Mouse (Mus musculus): ENCODE measurements around the gene C2cd4a.

DNA sequence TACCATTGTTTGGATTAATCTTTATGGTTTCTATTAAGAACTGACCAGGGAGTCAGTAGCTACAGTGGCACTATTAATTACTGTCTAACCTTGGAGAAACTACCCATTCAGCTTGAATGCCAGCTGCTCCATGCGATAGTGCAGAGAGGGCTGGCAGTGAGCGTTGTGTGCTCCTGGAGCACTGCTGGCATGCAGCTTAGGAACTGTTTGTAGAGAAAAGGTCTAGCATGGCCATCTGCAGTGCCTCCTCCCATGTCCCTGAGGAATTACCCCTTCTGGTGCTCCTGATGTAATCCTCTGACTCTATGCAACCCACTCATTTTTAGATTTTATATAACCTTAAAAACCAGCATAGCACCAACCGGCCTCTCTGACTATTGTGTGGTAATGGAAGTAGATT lies 15.5 kb upstream of the C2cd4a start:
- TF ChIP-seq CTCF (IDR thresholded peaks at IDR 0.05; ENCODE audit: low read depth) (no peak), EP300 (IDR thresholded peaks at IDR 0.05; ENCODE audit: low read depth) (no peak)

All from liver, embryonic 14.5 days (tissue).